Mouse (Mus musculus) megakaryocyte, embryonic 14.5 days (primary cell): ENCODE data around the gene BC017158.

Source experiments
- FLI1 ChIP-seq: IDR thresholded peaks from 2 replicates; pipeline ENCODE4 v1.6.1; 2012; ENCODE audit warnings: low read length, inconsistent platforms, mixed read lengths
- GATA1 ChIP-seq: IDR thresholded peaks from 3 replicates; pipeline ENCODE4 v1.6.1; 2012; ENCODE audit warnings: mixed read lengths, low read length, inconsistent platforms, borderline replicate concordance

DNA sequence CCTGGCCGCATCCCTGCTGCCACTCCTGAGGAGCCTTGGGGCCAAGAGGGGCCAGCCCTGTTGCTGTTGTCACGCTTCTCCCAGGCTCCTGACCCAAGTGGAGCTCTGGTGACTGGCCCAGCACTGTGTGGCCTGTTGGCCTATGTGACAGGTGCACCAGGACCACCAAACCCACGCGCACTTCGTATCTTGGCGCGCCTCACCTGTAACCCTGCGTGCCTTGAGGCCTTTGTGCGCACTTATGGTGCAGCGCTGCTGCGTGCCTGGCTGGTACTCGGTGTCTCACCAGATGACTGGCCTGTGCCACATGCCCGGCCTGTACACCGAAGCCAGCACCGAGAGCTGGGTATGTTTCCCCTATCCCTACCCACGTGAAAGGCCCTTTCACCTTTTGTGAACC is 55.6 kb downstream of the BC017158 start:
- TF ChIP-seq GATA1 = no peak
- no peak for TF ChIP-seq FLI1
